ENCODE assay signal across 19 mouse cellular contexts in genomic region chrX:105683678-105684077, GRCm38 (mm10).
A peak's percentile ranks its signal among the peaks of the same experiment; 100 is the strongest.
DNase-seq lines count a peak whose midpoint lies in the region; ATAC-seq and TF ChIP-seq lines count a peak whose summit lies in the region.
"Had no signal": no experiment of that assay in that cellular context is flagged by ENCODE, and none has a peak within 500 bp of the region (broad histone marks: within the 10 kb centered on the region; RNA-seq: fewer than 3 reads in every experiment).

No protein-coding gene starts in this region.

- H3K9ac ChIP-seq in heart, embryonic 13.5 days = no peak overlapping the region
- no peak overlapping the region for H3K9ac ChIP-seq in heart, adult 2 months (ENCODE audit: low read depth, low read length)
- H3K9ac ChIP-seq in kidney, embryonic 15.5 days = no peak overlapping the region
- no peak overlapping the region for H3K9ac ChIP-seq in lung, embryonic 15.5 days
- H3K9ac ChIP-seq: embryonic facial prominence, embryonic 13.5 days; hindbrain, embryonic 12.5 days; liver, embryonic 12.5 days; neural tube, embryonic 15.5 days; stomach, embryonic 15.5 days had no signal

- no peak for TF ChIP-seq EP300 in heart, adult 2 months (IDR thresholded peaks at IDR 0.05; ENCODE audit: insufficient read depth, low read depth, low read length)

- peak overlapping the region; percentile 50 for H3K27ac ChIP-seq in heart, embryonic 13.5 days (replicated peaks)
- no peak overlapping the region for H3K27ac ChIP-seq in heart, adult 2 months
- no peak overlapping the region for H3K27ac ChIP-seq in kidney, adult 2 months (ENCODE audit: insufficient read depth, low read depth, low read length)
- no peak overlapping the region for H3K27ac ChIP-seq in kidney, embryonic 15.5 days
- H3K27ac ChIP-seq in lung, embryonic 15.5 days = peak overlapping the region; percentile 50; the same call in 1 of the 2 replicates
- peak overlapping the region; percentile 49; the same call in 1 of the 2 replicates for H3K27ac ChIP-seq in small intestine, adult 2 months (ENCODE audit: insufficient read depth, low read depth, low read length)
- H3K27ac ChIP-seq: embryonic facial prominence, embryonic 13.5 days; hindbrain, embryonic 12.5 days; liver, embryonic 12.5 days; neural tube, embryonic 15.5 days; stomach, embryonic 15.5 days had no signal

- TF ChIP-seq CTCF in heart, adult 2 months (IDR thresholded peaks at IDR 0.05) = no peak
- no peak for TF ChIP-seq CTCF in kidney, adult 2 months (conservative IDR thresholded peaks at IDR 0.05; ENCODE audit: insufficient read depth, insufficient read length, low read depth, low read length)
- no peak for TF ChIP-seq CTCF in small intestine, adult 2 months (IDR thresholded peaks at IDR 0.05; ENCODE audit: extremely low read depth, insufficient read length, insufficient replicate concordance, low read depth, low read length)

- H3K4me2 ChIP-seq in heart, embryonic 13.5 days = no peak overlapping the region
- H3K4me2 ChIP-seq in kidney, embryonic 15.5 days = no peak overlapping the region
- no peak overlapping the region for H3K4me2 ChIP-seq in lung, embryonic 15.5 days
- H3K4me2 ChIP-seq: embryonic facial prominence, embryonic 13.5 days; hindbrain, embryonic 12.5 days; liver, embryonic 12.5 days; neural tube, embryonic 15.5 days; stomach, embryonic 15.5 days had no signal

- intact Hi-C loops in heart, adult 2 months (cut with DNase I) = no loop called here

- no peaks in the 10 kb centered on the region for H3K27me3 ChIP-seq in heart, embryonic 13.5 days (replicated peaks)
- no peaks in the 10 kb centered on the region for H3K27me3 ChIP-seq in heart, adult 2 months (ENCODE audit: control insufficient read depth, insufficient read depth, low read length)
- no peaks in the 10 kb centered on the region for H3K27me3 ChIP-seq in kidney, adult 2 months (replicated peaks; ENCODE audit: control insufficient read depth, insufficient read depth, low read length)
- H3K27me3 ChIP-seq in kidney, embryonic 15.5 days = peaks cover 5% of the 10 kb centered on the region
- no peaks in the 10 kb centered on the region for H3K27me3 ChIP-seq in lung, embryonic 15.5 days
- H3K27me3 ChIP-seq in small intestine, adult 2 months (ENCODE audit: control insufficient read depth, insufficient read depth, low read length) = no peaks in the 10 kb centered on the region
- H3K27me3 ChIP-seq: hindbrain, embryonic 12.5 days; liver, embryonic 12.5 days; neural tube, embryonic 15.5 days; stomach, embryonic 15.5 days had no signal

- H3K9me3 ChIP-seq in heart, embryonic 13.5 days = no peaks in the 10 kb centered on the region
- no peaks in the 10 kb centered on the region for H3K9me3 ChIP-seq in kidney, embryonic 15.5 days (replicated peaks)
- no peaks in the 10 kb centered on the region for H3K9me3 ChIP-seq in lung, embryonic 15.5 days
- H3K9me3 ChIP-seq: embryonic facial prominence, embryonic 13.5 days; hindbrain, embryonic 12.5 days; liver, embryonic 12.5 days; neural tube, embryonic 15.5 days; stomach, embryonic 15.5 days had no signal

- no peak for TF ChIP-seq POLR2A in heart, adult 2 months (IDR thresholded peaks at IDR 0.05; ENCODE audit: insufficient read depth, low read depth, low read length)
- TF ChIP-seq POLR2A in kidney, adult 2 months (IDR thresholded peaks at IDR 0.05; ENCODE audit: low read depth, low read length) = no peak
- no peak for TF ChIP-seq POLR2A in small intestine, adult 2 months (IDR thresholded peaks at IDR 0.05; ENCODE audit: low read depth, low read length)

- H3K4me1 ChIP-seq in heart, embryonic 13.5 days = peaks cover 12% of the 10 kb centered on the region; the same call in 1 of the 2 replicates
- no peaks in the 10 kb centered on the region for H3K4me1 ChIP-seq in heart, adult 2 months (ENCODE audit: control insufficient read depth, insufficient read depth, low read length)
- H3K4me1 ChIP-seq in kidney, adult 2 months (ENCODE audit: control insufficient read depth, insufficient read depth, low read length) = no peaks in the 10 kb centered on the region
- no peaks in the 10 kb centered on the region for H3K4me1 ChIP-seq in kidney, embryonic 15.5 days
- H3K4me1 ChIP-seq in lung, embryonic 15.5 days = no peaks in the 10 kb centered on the region
- H3K4me1 ChIP-seq in small intestine, adult 2 months (ENCODE audit: control insufficient read depth, insufficient read depth, insufficient read length, low read length) = peaks cover 7% of the 10 kb centered on the region; the same call in 1 of the 2 replicates
- H3K4me1 ChIP-seq: embryonic facial prominence, embryonic 13.5 days; hindbrain, embryonic 12.5 days; liver, embryonic 12.5 days; neural tube, embryonic 15.5 days; stomach, embryonic 15.5 days had no signal

- H3K36me3 ChIP-seq in heart, embryonic 13.5 days = no peaks in the 10 kb centered on the region
- H3K36me3 ChIP-seq in heart, adult 2 months (ENCODE audit: control insufficient read depth, insufficient read depth, low read length) = no peaks in the 10 kb centered on the region
- H3K36me3 ChIP-seq in kidney, adult 2 months (ENCODE audit: control insufficient read depth, insufficient read depth, low read length) = no peaks in the 10 kb centered on the region
- H3K36me3 ChIP-seq in kidney, embryonic 15.5 days = no peaks in the 10 kb centered on the region
- no peaks in the 10 kb centered on the region for H3K36me3 ChIP-seq in lung, embryonic 15.5 days
- no peaks in the 10 kb centered on the region for H3K36me3 ChIP-seq in small intestine, adult 2 months (ENCODE audit: control insufficient read depth, insufficient read depth, low read length)
- H3K36me3 ChIP-seq: embryonic facial prominence, embryonic 13.5 days; hindbrain, embryonic 12.5 days; liver, embryonic 12.5 days; neural tube, embryonic 15.5 days; stomach, embryonic 15.5 days had no signal

- H3K79me2 ChIP-seq in heart, adult 2 months (replicated peaks; ENCODE audit: control insufficient read depth, insufficient read depth, low read length) = no peaks in the 10 kb centered on the region

- no peak overlapping the region for H3K4me3 ChIP-seq in heart, embryonic 13.5 days
- H3K4me3 ChIP-seq in heart, adult 2 months = no peak overlapping the region
- no peak overlapping the region for H3K4me3 ChIP-seq in kidney, adult 2 months (ENCODE audit: insufficient read depth, low read depth, low read length)
- H3K4me3 ChIP-seq in kidney, embryonic 15.5 days (replicated peaks) = no peak overlapping the region
- no peak overlapping the region for H3K4me3 ChIP-seq in lung, embryonic 15.5 days
- H3K4me3 ChIP-seq in small intestine, adult 2 months (ENCODE audit: low read depth, low read length) = no peak overlapping the region
- H3K4me3 ChIP-seq: embryonic facial prominence, embryonic 13.5 days; hindbrain, embryonic 12.5 days; liver, embryonic 12.5 days; neural tube, embryonic 15.5 days; stomach, embryonic 15.5 days had no signal

- no peak for DNase-seq in heart, adult 2 months
- DNase-seq in kidney, adult 2 months = peak; percentile 25
- no peak for DNase-seq in lung, postnatal 25 days (ENCODE audit: low spot score)
- DNase-seq in frontal cortex, postnatal 14 days (ENCODE audit: low spot score in 2 of 2) = no peak
- DNase-seq: adrenal gland, postnatal 10 days; thymus, adult 18-20 months; thymus, postnatal 4 days had no signal

- WGBS in heart, embryonic 13.5 days = 55% methylated on average over 8 of the region's 8 CpGs
- 43% methylated on average over 8 of the region's 8 CpGs for WGBS in heart, adult 2 months
- 43% methylated on average over 8 of the region's 8 CpGs for WGBS in kidney, adult 2 months
- WGBS in kidney, embryonic 15.5 days = 76% methylated on average over 8 of the region's 8 CpGs
- 48% methylated on average over 8 of the region's 8 CpGs for WGBS in lung, embryonic 15.5 days
- WGBS in small intestine, adult 2 months = 30% methylated on average over 8 of the region's 8 CpGs

- no peak for ATAC-seq in heart, embryonic 13.5 days (ENCODE audit: extremely low read depth, insufficient number of reproducible peaks, low FRiP score, low TSS enrichment)
- ATAC-seq in kidney, embryonic 15.5 days (replicated peaks; ENCODE audit: low FRiP score) = no peak
- ATAC-seq in lung, embryonic 15.5 days (ENCODE audit: borderline replicate concordance, extremely low read depth, low FRiP score, low TSS enrichment) = no peak
- ATAC-seq: forebrain, embryonic 16.5 days; inflammation-experienced regulatory T-cells, adult 6 months; liver, embryonic 12.5 days; midbrain, embryonic 16.5 days had no signal

Comparison
In these comparisons a context has a peak if more than half of its experiments do, and no peak if none do; other contexts are left out.
1. H3K27ac ChIP-seq: peak in heart, embryonic 13.5 days (single experiment), lung, embryonic 15.5 days (single experiment) and small intestine, adult 2 months (single experiment); none in heart, adult 2 months (single experiment), kidney, adult 2 months (single experiment) and kidney, embryonic 15.5 days (single experiment).